Mouse (Mus musculus) heart, adult 11 months (tissue): ENCODE data around the gene Zyg11a.
"Not testable (repeated sequence)": the region's sequence is repeated elsewhere in the genome, so short reads cannot be mapped to it uniquely, and the experiment has no call there.

Source experiments
- DNase-seq: peaks from one replicate; pipeline ENCODE4 v3.0.0; 2022

Gene Zyg11a

DNA sequence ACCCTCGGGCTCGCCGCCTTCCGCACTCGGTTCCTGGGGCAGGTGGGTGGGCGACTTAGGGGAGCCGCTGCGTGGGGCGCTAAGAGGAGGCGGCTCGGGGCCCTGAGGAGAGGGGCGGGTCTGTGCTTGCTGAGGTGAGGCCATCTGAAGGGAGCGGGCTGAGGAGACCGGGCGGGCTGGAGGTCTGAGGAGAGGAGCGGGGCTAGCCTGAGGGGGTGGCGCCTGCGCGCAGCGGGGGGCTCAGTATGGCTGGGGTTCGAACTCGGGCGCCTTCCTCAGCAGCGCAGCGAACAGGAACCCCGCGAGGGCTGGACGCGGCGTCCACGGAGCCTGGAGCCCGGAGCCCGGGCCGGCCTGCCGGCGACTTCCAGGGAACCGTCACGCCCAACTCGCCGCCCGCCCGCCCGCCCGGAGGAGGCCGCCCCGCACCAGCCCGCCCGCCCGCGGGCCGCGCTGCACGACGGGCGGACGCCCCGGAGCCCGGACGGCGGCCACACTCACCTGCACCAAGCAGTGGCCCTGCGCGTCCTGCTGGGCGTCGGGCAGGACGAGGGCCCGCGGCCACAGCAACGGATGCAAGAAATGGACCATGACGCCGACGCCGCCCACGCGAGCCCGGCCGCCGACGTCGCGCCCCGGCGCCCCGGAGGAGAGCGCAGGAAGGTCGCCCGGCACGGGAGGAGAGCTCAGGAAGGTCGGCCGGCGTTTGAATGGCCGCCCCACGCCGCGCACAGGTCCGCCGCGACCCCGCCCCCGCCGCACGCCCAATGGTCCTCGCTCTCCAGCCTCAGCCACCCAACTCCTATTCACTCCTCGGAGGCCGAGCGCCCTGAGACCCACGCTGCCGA is at the start of gene Zyg11a:
Gene Zyg11a, minus strand, starts transcription at position 717 of the 848 bp plus-strand sequence.
- no peak for DNase-seq

DNA sequence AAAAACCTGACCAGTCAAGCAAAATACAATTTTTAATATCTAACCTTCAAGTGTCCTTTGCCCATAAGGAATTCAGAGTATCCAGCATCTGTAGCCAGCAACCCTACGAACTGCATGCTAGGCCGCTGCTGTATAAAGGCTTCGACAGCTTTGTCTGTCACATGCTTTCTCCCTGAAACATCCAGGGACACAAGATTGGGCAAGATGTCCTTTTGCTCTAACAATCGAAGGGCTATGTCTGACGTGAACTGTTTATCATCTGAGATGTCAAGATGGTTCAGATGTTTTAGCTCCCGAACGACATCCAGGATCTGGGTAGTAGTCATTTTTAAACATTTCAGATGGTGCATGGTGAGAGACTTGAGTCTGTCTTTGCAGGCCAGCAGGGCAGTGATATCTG is 47.9 kb upstream of the Zyg11a start:
- DNase-seq = no peak

DNA sequence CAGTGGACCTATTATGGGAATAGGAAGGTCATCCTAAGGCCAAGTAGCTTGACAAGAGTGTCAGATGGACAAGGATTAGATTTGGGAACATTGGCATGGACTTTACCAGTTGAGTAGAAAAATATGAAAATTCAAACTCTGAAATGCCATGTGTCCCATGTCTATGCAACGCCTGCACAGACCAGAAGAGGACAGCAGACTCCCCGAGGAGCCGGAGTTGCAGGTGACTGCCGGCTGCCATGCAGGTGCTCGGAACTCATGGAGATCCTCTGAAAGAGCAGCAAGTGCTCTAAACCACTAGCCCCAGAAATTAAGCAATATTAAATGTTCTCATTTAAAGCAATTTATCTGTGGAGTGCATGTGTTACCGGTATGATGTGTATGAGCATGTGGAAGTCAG is 35.5 kb upstream of the Zyg11a start:
- peak; percentile 63 for DNase-seq

DNA sequence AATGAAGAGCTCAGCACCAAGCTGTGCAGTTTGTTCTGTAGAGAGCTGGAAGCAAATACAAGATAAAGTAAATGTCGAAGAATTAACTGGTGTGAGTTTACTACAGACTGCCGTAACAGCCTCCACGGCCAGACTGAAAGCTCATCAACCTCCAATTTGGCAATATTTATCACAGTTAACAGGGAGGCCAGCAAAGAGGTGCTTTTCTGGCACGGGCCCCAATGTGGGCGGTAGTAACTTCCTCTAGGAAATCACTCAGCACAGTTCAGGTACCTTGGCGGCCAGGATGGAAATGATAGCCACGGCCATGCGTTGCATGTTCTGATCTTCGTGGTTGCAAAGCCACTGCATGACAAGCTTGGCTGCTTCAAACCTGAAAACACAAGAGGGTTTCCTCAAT is 32.7 kb upstream of the Zyg11a start:
- peak; percentile 71 for DNase-seq

DNA sequence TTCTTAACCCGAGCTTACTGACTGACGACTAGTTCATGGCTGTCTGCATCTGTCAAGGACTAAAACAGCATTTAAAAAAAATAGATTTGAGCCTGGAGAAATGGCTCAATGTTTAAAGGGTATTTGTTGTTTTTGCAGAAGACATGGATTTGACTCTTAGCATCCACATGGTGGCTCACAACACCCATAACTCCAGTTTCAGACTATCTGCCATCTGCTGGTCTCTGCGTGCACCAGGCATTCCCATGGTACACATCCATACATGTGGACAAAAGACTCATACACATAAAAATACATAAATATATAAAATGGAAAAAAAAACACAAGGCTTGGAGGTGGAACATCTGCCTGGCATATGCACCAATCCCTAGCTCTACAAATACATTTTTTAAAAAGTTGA is 31.5 kb upstream of the Zyg11a start:
- peak; percentile 24 for DNase-seq

DNA sequence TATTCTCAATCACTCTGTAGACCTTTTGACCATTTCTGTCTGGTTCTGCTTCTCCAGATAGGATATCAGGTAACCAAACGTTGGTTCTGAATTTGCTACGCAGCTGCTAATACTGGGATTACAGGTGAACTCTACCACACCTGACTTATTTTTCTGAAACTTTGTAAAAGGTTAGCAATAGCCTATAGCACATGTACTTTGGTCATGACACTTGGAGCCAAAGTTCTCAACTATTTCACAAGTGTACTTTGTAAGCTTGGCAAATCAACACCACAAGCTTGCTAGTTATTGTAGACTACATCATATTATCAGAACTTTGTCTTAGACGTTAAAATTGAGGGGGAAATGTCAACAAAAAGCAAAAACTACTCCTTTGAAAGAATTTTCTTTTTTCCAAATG is 15.8 kb upstream of the Zyg11a start:
- no peak for DNase-seq

DNA sequence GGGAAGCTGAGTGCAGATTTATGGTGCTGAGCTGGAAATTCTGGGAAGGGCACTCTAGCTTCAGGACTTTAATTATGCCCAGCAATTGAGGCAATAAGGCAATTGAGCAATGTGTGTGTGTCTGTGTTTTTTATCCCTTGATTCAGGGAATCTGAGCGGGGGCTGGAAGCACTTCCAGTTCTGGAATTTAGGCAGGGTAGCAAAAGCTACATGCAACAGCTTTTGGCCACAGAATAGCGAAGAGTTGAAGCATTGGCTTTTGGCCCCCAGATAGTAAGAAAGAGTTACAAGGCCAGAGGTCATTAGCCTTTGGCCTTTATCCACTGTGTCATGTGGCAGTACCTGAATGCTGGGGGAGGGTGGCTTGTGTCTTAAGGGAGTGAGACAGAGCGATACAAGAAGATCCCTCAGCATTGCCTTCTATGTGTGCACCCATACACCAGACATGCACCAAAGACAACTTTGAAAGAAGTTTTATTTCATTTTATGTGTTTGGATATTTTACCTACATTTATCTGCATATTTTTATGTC is 7.6 kb upstream of the Zyg11a start:
- no peak for DNase-seq

DNA sequence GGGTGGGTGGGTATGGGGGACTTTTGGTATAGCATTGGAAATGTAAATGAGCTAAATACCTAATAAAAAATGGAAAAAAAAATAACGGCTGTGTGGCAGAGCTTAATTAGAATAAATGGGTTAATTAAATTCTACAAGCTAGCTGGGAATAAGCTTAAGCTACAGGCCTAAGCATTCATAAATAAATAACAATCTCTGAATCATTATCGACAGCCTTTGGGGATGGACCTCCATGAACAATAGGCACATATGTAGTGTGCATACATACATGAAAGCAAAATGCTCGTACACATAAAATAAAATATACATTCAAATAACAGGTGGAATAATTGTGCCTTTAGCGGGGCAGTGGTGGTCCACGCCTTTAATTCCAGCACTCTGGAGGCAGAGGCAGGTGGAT is 4.7 kb upstream of the Zyg11a start:
- peak; percentile 22 for DNase-seq

DNA sequence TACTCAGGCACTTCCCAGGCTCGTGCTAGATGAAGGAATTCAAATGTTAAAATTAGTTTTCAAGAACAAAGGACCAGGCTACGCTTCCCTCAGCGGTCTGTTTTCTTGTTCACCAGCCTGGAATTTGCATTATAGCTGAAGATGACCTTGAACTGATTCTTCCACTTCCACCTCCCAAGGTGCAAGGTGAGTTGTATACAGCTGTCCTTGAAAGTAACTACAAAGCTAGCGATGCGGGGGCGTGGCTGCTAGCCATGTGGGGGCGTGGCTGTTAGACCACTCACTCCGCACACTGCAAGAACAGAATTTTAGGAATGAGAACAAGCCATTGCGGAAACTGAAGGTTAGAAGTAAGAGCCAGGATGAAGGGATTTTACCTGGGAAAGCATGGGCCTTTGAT is 1.2 kb upstream of the Zyg11a start:
- no peak for DNase-seq

DNA sequence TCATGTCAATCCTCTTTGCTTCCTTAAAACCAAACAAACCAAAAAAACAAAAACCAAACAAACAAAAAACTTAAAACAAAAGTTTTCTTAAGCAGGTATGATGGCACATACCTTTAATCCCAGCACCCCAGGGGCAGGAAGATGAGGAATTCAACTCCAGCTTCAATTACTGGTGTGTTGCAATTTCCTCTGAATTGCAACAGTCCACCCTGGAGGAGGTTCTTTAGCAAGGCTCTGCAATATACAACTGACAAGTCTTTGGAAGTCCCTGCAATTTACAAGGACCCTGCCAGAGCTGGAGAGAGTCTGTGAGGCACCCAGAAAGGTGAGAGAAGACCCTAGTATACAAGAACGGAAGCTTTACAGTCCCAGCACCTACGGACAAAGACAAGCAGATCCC is 4.8 kb downstream of the Zyg11a start:
- DNase-seq = no peak

DNA sequence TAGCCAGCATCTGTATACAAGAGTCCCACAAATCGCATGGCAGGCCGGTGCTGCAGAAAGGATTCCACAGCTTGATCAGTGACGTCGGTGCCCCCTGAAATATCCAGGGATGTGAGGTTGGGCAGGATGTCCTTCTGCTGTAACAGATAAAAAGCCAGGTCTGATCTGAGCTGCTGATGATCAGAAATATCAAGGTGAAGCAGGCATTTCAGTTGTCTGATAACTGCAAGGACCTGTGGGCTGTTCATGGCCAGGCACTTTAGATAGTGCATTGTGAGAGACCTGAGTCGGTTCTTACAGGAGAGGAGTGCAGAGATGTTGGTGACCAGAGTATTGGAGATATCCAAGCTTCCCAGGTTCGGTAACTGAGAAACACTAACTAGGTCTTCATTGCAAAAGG is 13.2 kb downstream of the Zyg11a start:
- DNase-seq = no peak

DNA sequence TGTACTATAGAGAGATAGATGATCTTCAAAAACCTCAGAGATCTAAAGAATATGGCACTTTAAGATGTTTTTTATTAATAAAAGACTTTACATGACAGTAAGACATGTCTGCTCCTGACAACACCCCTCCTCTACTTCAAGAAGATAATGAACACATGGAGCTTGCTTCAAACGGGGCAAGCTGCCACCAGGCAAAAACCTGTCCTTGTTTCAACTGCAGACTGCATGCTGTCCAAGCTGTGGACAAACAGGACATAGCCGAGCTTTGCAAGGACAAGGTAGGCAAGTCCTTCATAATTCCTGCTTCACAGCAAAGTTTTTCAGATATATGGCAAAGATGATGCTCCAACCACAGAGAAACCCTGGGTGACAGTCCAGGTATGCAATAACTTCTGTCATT is 18.6 kb downstream of the Zyg11a start:
- no peak for DNase-seq

DNA sequence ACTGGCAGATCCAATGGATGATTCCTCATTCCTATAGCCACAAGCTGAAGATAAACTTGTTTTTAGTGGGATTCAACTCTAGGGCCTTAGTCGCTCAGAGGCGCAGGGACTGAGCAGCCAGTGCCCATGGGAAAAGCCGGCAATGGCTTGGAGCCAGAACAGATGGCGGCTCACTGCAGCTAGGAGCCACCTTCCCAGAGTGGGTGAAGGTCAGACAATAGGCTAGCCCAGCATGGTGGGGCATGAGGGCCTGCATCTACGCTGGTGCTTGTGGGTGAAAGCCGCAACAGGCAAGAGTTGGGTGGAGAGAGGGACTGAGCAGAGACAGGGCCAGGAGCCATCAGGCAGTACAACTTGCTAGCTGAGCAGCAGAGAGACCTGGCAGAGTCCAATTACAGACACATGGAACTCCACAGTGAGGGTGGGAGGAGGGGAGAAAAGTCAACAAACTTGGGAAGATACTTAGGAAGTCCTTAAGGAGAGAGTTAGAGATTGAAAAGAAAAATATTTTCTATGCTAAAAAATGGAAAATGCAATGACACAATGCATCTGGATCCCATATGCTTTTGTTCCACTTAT is 21.5 kb downstream of the Zyg11a start:
- DNase-seq = peak; percentile 91

DNA sequence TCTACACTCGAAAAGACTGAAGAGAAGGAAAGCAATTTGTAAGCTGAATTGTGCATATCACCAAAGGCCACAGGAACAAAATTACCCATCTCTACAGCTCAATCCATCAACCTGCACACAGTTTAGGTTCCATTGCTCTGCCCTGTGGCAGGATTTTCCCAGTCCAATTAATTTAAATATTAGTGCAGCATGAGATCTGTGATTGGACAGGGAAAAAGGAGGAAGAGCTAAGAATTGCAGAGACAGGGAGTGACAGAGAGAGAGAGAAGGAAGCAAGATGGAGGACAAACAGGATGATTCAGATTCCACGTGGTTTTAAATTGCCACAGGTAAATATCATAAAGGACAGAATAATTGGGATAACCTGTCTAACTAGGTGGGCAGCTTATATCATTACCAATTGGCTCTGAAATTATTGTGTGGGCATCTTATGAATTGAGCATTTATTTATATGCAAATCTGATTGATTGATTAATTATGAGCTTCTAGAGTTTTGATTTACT is 25.0 kb downstream of the Zyg11a start:
- DNase-seq = no peak

DNA sequence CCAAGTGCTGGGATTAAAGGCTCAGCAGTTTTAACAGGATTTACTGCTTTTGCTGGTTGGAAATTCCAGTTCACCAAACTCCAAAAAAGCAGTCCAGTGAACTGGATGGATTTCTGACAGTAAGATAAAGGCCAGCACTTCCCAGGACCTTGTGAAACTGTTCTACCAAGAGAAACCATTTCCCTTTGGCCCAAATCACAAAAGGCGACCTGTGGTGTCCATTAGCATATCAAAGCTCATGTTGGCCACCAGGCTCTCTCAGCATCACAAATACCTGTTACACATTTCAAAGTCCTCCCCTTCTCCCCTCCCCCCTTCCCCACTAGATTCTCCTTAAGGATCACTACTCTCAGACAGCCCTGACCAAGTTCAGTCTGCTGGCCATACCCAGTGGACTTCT is 35.6 kb downstream of the Zyg11a start:
- peak; percentile 30 for DNase-seq

DNA sequence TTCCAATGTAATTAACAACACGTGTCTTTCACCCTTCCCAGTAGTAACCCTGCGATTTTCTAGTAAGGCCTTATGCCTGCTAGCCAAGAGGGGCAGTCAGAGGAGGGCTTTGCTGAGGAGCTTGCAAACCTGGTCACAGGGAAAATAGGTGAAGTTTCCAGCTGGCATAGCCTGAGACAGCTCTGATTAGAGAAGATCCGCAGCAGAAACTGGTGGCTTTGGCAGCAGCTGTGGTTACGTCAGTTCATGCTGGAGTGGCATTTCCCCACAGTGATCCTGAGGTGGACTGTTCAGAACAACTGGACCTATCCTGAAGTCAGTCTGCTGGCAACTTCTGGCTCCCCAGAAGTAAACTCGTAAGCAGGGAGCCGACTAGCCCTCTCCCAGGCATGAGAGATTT is 49.8 kb downstream of the Zyg11a start:
- peak; percentile 82 for DNase-seq

DNA sequence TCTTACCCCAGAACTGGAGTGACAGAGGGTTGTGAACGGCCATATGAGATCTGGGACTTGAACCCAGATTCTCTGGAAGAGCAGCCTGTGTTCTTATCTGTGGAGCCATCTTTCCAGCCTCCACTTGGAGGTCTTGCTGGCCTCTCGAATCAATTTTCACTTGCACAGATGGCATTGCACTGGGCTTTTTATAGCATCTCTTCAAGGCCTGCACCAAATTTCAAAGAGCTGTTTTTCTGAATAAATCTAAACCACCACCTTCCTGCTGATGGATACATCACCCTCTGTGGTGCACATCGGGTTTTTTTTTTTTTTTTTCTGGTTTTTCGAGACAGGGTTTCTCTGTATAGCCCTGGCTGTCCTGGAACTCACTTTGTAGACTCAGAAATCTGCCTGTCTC is 51.0 kb downstream of the Zyg11a start:
- peak; percentile 74 for DNase-seq

DNA sequence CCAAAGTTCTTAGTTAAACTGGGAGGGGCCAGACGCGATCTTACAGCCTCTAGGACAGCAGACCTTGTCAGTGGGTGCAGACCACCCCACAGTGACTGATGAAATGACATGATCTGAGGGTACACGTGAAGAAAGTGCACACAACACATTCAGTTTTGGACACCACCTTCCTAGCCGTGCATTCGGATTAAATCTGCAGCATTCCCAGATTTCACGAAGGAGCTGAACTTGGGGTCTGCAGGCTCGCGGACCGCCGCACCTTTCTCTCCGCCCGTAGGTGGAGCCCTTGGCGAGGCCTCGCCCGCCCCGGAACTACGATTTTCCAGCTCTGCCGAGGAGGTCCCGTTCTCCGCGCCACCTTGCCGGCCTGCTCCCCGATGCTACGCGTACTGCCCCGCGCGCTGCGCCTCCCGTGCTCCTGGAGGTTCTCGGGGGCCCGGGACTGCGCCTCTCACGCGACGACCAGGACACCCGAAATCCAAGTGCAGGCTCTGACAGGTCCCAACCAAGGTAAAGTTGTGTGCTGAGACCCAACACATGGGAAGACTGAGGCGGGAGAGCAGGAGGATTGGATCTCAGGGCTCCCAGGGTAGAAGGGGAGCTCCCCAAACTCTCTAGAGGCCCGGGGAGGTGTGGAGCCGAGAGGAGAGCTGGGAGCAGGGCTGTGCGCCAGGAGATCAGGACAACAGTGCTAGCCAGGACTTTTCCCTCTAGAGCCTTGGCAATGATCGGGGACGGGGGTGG is 52.5 kb downstream of the Zyg11a start, which contains the start of gene Echdc2:
Gene Echdc2, plus strand, starts transcription at position 286 of the 744 bp plus-strand sequence.
- DNase-seq = peak; percentile 94

DNA sequence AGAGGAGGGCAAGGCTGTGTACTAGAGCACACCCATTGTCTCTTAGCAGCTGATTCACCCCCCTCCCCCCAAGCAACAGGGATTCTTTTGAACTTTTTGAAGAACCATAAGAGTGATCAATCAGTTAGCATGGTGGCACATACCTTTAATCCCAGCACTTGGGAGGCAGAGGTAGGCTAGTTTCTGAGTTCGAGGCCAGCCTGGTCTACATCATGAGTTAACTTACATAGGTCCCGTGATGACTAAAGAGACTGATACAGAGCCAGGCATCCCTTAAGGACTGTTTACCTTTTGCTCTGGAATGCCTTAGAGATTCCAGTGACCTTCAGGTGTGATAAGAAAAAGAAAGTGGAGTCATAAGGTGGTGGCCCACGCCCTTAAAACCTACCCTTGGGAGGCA is 54.6 kb downstream of the Zyg11a start:
- peak; percentile 37 for DNase-seq

DNA sequence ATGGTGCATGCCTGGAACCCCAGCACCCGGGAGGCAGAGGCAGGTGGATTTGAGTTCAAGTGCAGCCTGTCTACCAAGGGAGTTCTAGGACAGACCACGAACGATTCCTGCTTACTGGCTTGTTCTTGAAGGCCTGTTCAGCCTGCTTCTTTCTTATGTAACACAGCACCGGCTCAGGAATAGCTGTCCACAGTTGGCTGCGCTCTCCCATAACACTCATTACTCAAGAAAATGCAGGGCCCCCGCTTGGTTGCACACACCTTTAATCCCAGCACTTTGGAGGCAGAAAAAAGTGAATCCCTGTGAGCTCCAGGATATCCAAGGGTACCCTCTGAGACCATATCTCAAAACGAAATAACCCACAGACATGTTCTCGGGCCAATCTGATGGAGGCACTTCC is 55.9 kb downstream of the Zyg11a start:
- peak; percentile 64 for DNase-seq

DNA sequence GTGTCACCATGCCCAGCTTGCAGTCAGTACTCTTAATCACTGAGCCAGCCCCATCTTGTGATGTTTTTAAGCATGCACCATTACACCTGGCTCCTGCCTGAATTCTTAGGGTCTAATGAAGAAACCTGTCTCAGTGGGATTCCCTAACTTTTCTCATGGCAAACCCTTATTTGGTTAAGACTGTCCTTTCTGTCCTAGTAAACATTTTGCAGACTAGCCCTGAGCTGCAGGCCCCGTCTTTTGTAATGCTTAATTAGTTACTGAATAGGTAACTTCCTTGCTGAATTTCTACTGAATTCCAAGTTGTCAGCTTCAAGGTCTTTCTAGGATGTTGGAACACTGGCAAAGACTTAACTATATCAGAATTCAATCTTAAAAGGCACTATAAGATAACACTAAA is 62.7 kb downstream of the Zyg11a start:
- DNase-seq = peak; percentile 41

DNA sequence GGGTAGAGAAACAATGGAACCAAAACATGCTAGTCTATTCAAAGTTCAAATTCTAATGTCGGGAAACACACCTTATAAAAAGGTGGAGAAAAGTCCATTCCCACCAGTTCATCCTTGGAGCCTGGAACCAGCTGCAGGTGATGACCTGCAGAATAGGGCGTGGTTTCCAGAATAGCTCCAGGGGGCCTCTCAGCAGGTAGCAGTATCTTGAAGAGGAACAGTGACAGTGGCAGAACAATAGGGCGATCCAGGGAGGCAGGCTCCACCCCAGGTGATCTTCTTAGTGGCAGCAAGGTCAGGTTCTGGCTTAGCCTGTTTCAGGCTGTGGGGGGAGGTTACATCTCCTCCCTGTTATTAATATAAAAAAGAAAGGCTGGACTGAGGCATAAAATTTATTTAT is 72.3 kb downstream of the Zyg11a start:
- DNase-seq = not testable (repeated sequence)

DNA sequence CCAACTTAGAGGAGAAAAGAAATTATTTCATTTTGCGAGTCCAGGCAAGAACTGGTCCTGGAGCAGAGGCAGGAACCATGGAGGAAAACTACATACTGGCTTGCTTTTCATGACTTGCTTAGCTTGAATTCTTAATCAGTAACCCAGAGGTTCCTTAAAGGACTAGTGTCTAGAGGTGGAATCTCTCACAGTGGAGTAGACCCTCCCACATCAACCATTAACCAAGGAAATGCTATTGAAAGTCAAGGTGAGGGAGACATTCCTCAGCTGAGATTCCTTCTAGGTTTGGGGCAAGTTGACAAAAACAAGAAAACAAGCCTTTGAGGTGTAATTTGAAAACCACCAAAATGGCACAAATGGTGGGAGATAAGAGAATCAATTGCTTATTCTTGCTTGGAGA is 73.0 kb downstream of the Zyg11a start, which contains the start of gene Scp2:
Gene Scp2, minus strand, starts transcription at position 119 of the 400 bp plus-strand sequence.
- no peak for DNase-seq
